Mouse (Mus musculus): ENCODE data around the gene Rnf43. TPM values are rescaled to one million over a fixed set of nuclear protein-coding genes. Genes with fewer than 3 reads are reported as not detected.

Rnf43 gene
- polyA plus RNA-seq, 1 experiment from 2014 or later = 0.84 TPM

GRCm38 (mm10) chr11:87719526-87719925, 57.0 kb downstream of the Rnf43 start:
- ATAC-seq (ENCODE audit: low FRiP score) = no peak
- no peaks in the 10 kb centered on the region for H3K27me3 ChIP-seq (ENCODE audit: control insufficient read depth, insufficient read depth, low read length)
- 64% methylated on average over 7 of the region's 7 CpGs for WGBS
- H3K4me3 ChIP-seq (replicated peaks; ENCODE audit: low read length) = no peak overlapping the region
- no peak for DNase-seq (ENCODE audit: low spot score)
- no peak overlapping the region for H3K9ac ChIP-seq
- H3K4me2 ChIP-seq (replicated peaks) = no peak overlapping the region
- H3K4me1 ChIP-seq (replicated peaks; ENCODE audit: control insufficient read depth, insufficient read depth, low read length) = no peaks in the 10 kb centered on the region
- no peak overlapping the region for H3K27ac ChIP-seq
- no peaks in the 10 kb centered on the region for H3K9me3 ChIP-seq (ENCODE audit: control insufficient read depth, low read length)
- H3K36me3 ChIP-seq (replicated peaks; ENCODE audit: control insufficient read depth, insufficient read depth) = no peaks in the 10 kb centered on the region

GRCm38 (mm10) chr11:87720324-87720723, 57.8 kb downstream of the Rnf43 start:
- Histone ChIP-seq H3K9ac (no peak overlapping the region), H3K4me3 (replicated peaks; ENCODE audit: low read length) (no peak overlapping the region), H3K27ac (no peak overlapping the region), H3K4me2 (replicated peaks) (no peak overlapping the region), H3K27me3 (ENCODE audit: control insufficient read depth, insufficient read depth, low read length) (no peaks in the 10 kb centered on the region), H3K36me3 (replicated peaks; ENCODE audit: control insufficient read depth, insufficient read depth) (no peaks in the 10 kb centered on the region), H3K9me3 (ENCODE audit: control insufficient read depth, low read length) (no peaks in the 10 kb centered on the region), H3K4me1 (replicated peaks; ENCODE audit: control insufficient read depth, insufficient read depth, low read length) (no peaks in the 10 kb centered on the region)
- 48% methylated on average over 9 of the region's 9 CpGs for WGBS
- DNase-seq (ENCODE audit: low spot score) (no peak), ATAC-seq (ENCODE audit: low FRiP score) (no peak)

- DNase-seq (ENCODE audit: low spot score) (no peak), ATAC-seq (ENCODE audit: low FRiP score) (no peak)
- Histone ChIP-seq H3K9me3 (ENCODE audit: control insufficient read depth, low read length) (no peaks in the 10 kb centered on the region), H3K9ac (no peak overlapping the region), H3K4me2 (replicated peaks) (no peak overlapping the region), H3K27ac (no peak overlapping the region), H3K4me1 (replicated peaks; ENCODE audit: control insufficient read depth, insufficient read depth, low read length) (no peaks in the 10 kb centered on the region), H3K4me3 (replicated peaks; ENCODE audit: low read length) (no peak overlapping the region), H3K36me3 (replicated peaks; ENCODE audit: control insufficient read depth, insufficient read depth) (no peaks in the 10 kb centered on the region), H3K27me3 (ENCODE audit: control insufficient read depth, insufficient read depth, low read length) (no peaks in the 10 kb centered on the region)
- 76% methylated on average over 9 of the region's 9 CpGs for WGBS
Observed at GRCm38 (mm10) chr11:87720839-87721238, 58.3 kb downstream of the Rnf43 start.

GRCm38 (mm10) chr11:87722168-87722567, 59.6 kb downstream of the Rnf43 start:
- H3K36me3 ChIP-seq (replicated peaks; ENCODE audit: control insufficient read depth, insufficient read depth) = no peaks in the 10 kb centered on the region
- DNase-seq (ENCODE audit: low spot score) = no peak
- H3K27me3 ChIP-seq (ENCODE audit: control insufficient read depth, insufficient read depth, low read length) = no peaks in the 10 kb centered on the region
- H3K4me1 ChIP-seq (replicated peaks; ENCODE audit: control insufficient read depth, insufficient read depth, low read length) = no peaks in the 10 kb centered on the region
- ATAC-seq (ENCODE audit: low FRiP score) = no peak
- no peak overlapping the region for H3K4me2 ChIP-seq (replicated peaks)
- H3K9me3 ChIP-seq (ENCODE audit: control insufficient read depth, low read length) = no peaks in the 10 kb centered on the region
- H3K27ac ChIP-seq = no peak overlapping the region
- 85% methylated on average over 3 of the region's 3 CpGs for WGBS
- no peak overlapping the region for H3K9ac ChIP-seq
- H3K4me3 ChIP-seq (replicated peaks; ENCODE audit: low read length) = no peak overlapping the region

GRCm38 (mm10) chr11:87722891-87723290, 60.4 kb downstream of the Rnf43 start:
- H3K9ac ChIP-seq = no peak overlapping the region
- no peak for ATAC-seq (ENCODE audit: low FRiP score)
- H3K4me1 ChIP-seq (replicated peaks; ENCODE audit: control insufficient read depth, insufficient read depth, low read length) = no peaks in the 10 kb centered on the region
- no peaks in the 10 kb centered on the region for H3K9me3 ChIP-seq (ENCODE audit: control insufficient read depth, low read length)
- H3K27me3 ChIP-seq (ENCODE audit: control insufficient read depth, insufficient read depth, low read length) = no peaks in the 10 kb centered on the region
- no peak for DNase-seq (ENCODE audit: low spot score)
- no peak overlapping the region for H3K4me3 ChIP-seq (replicated peaks; ENCODE audit: low read length)
- H3K4me2 ChIP-seq (replicated peaks) = no peak overlapping the region
- H3K36me3 ChIP-seq (replicated peaks; ENCODE audit: control insufficient read depth, insufficient read depth) = no peaks in the 10 kb centered on the region
- 75% methylated on average over 4 of the region's 4 CpGs for WGBS
- H3K27ac ChIP-seq = no peak overlapping the region

- Histone ChIP-seq H3K9me3 (ENCODE audit: control insufficient read depth, low read length) (no peaks in the 10 kb centered on the region), H3K4me2 (replicated peaks) (no peak overlapping the region), H3K9ac (no peak overlapping the region), H3K27me3 (ENCODE audit: control insufficient read depth, insufficient read depth, low read length) (no peaks in the 10 kb centered on the region), H3K4me1 (replicated peaks; ENCODE audit: control insufficient read depth, insufficient read depth, low read length) (no peaks in the 10 kb centered on the region), H3K4me3 (replicated peaks; ENCODE audit: low read length) (no peak overlapping the region), H3K27ac (no peak overlapping the region), H3K36me3 (replicated peaks; ENCODE audit: control insufficient read depth, insufficient read depth) (no peaks in the 10 kb centered on the region)
- DNase-seq (ENCODE audit: low spot score) (no peak), ATAC-seq (ENCODE audit: low FRiP score) (no peak)
Observed at GRCm38 (mm10) chr11:87725515-87725914, 63.0 kb downstream of the Rnf43 start.

GRCm38 (mm10) chr11:87725964-87726562, 63.5 kb downstream of the Rnf43 start:
- ATAC-seq (ENCODE audit: low FRiP score) = no peak
- 26% methylated on average over 6 of the region's 6 CpGs for WGBS
- no peaks in the 10 kb centered on the region for H3K27me3 ChIP-seq (ENCODE audit: control insufficient read depth, insufficient read depth, low read length)

GRCm38 (mm10) chr11:87727021-87727420, 64.5 kb downstream of the Rnf43 start:
- no peak overlapping the region for H3K9ac ChIP-seq
- WGBS = 53% methylated on average over 11 of the region's 11 CpGs

More at GRCm38 (mm10) chr11:87725964-87726562, 63.5 kb downstream of the Rnf43 start:
- Histone ChIP-seq H3K27ac (no peak overlapping the region), H3K9ac (no peak overlapping the region), H3K4me3 (replicated peaks; ENCODE audit: low read length) (no peak overlapping the region), H3K9me3 (ENCODE audit: control insufficient read depth, low read length) (no peaks in the 10 kb centered on the region), H3K4me1 (replicated peaks; ENCODE audit: control insufficient read depth, insufficient read depth, low read length) (no peaks in the 10 kb centered on the region), H3K36me3 (replicated peaks; ENCODE audit: control insufficient read depth, insufficient read depth) (no peaks in the 10 kb centered on the region), H3K4me2 (replicated peaks) (no peak overlapping the region)
- no peak for DNase-seq (ENCODE audit: low spot score)

GRCm38 (mm10) chr11:87727471-87727870, 64.9 kb downstream of the Rnf43 start:
- Histone ChIP-seq H3K36me3 (replicated peaks; ENCODE audit: control insufficient read depth, insufficient read depth) (no peaks in the 10 kb centered on the region), H3K27me3 (ENCODE audit: control insufficient read depth, insufficient read depth, low read length) (no peaks in the 10 kb centered on the region), H3K9ac (no peak overlapping the region), H3K9me3 (ENCODE audit: control insufficient read depth, low read length) (no peaks in the 10 kb centered on the region), H3K4me1 (replicated peaks; ENCODE audit: control insufficient read depth, insufficient read depth, low read length) (no peaks in the 10 kb centered on the region), H3K4me3 (replicated peaks; ENCODE audit: low read length) (no peak overlapping the region), H3K27ac (no peak overlapping the region), H3K4me2 (replicated peaks) (no peak overlapping the region)
- no peak for DNase-seq (ENCODE audit: low spot score)
- ATAC-seq (ENCODE audit: low FRiP score) = no peak
- WGBS = 73% methylated on average over 4 of the region's 4 CpGs

More at GRCm38 (mm10) chr11:87727021-87727420, 64.5 kb downstream of the Rnf43 start:
- H3K4me3 ChIP-seq (replicated peaks; ENCODE audit: low read length) = no peak overlapping the region
- H3K4me1 ChIP-seq (replicated peaks; ENCODE audit: control insufficient read depth, insufficient read depth, low read length) = no peaks in the 10 kb centered on the region
- no peaks in the 10 kb centered on the region for H3K36me3 ChIP-seq (replicated peaks; ENCODE audit: control insufficient read depth, insufficient read depth)
- H3K9me3 ChIP-seq (ENCODE audit: control insufficient read depth, low read length) = no peaks in the 10 kb centered on the region
- H3K27me3 ChIP-seq (ENCODE audit: control insufficient read depth, insufficient read depth, low read length) = no peaks in the 10 kb centered on the region
- ATAC-seq (ENCODE audit: low FRiP score) = no peak
- no peak for DNase-seq (ENCODE audit: low spot score)
- H3K4me2 ChIP-seq (replicated peaks) = no peak overlapping the region
- no peak overlapping the region for H3K27ac ChIP-seq
